Mouse (Mus musculus) frontal cortex, postnatal 10 days (tissue): ENCODE data around the gene Eif4a1.
"Not testable (repeated sequence)": the region's sequence is repeated elsewhere in the genome, so short reads cannot be mapped to it uniquely, and the experiment has no call there.

Experiments
- DNase-seq, 2 experiments: peaks; one replicate each; pipeline ENCODE4 v3.0.0; 2022; ENCODE audit warnings: low spot score in 2 of 2, mixed read lengths in 1 of 2

The Eif4a1 gene

DNA sequence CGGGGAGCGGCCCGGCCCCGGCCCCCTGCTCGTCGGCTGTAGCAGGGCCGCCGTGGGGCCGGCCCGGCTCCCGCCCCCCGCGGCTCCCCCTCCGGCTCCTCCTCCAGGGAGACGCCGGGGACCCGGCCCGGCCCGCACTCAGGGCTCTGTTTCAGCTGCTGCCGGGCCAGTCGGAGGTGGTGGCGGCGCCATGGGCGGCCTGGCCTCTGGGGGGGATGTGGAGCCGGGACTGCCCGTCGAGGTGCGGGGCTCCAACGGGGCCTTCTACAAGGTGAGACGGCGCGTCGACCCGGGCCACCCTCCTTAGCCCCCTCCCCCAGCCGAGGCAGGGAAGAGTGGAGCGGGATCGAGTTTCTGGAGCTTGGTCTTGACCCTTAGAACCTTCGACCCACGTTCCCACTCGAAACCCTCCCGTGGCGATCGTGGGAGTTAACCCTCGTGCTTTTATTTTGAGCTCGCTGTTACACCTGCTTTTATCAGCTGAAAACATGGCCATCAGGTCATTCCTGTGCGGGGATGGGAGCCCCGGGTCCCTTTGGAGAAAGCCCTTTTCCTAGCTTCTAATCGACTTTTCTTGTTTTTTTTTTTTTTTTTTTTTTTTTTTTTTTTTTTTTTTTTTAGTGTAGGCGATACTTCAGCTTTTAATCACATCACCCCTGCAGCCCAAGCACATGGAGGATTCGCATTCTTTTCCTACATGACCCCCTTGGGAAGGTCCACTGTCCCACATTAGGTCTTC is 38.9 kb downstream of the Eif4a1 start:
- peak in 1 of 2 experiments; percentile 57 for DNase-seq

DNA sequence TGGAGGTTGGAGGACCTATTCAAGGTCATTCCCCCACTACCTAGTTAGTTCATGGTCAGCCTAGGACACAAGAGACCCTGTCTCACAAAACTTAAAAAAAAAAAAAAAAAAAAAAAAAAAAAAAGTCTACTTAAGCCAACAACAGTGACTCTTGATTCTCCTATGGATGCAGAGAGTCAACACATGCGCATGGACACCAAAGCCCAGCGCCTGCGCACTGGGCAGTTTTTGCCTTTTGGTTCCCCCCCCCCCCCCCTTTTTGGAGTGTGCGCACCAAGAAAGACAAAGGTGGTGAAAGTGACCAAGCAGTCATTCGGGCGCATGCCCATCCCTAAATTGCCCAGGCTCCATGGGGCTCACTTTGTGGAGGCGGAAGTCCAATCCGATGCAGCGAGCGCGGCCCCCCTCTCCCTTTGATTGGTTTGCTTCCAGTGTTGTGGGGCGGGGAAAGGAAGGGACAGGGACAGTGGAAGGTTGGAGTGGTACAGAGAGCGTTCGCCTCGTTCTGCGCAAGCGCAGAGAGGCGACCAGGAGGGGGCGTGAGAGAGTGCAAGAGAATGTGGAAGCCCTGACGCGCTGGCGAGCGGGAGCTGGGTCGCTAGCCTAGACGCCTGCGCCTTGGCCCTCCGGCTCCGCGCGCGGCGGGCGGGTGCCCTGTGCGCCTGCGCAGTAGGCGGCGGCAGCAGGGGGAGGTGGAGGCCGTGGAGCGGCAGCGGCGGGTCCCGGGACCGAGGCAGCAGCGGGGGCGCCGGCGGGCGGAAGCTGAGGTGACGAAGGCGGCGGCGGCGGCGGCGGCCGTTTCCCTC is 39.7 kb downstream of the Eif4a1 start, which contains the start of gene Fxr2:
Gene Fxr2, plus strand, starts transcription at position 707 of the 806 bp plus-strand sequence.
- peak; percentile 100 for DNase-seq

DNA sequence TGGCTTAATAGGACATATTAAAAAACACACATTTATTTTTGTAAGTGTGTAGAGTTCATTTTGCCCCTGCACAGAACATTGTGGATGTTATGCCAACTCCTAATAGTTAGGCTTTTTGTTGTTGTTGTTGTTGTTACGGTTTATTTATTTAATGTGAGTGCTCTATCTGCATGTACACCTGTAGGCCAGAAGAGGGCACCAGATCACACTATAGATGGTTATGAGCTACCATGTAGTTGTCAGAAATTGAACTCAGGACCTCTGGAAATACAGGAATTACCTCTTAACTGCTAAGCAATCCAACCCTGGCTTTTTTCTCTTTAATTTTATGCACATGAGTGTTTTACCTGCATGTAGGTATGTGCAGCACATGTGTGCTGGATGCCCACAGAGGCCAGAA is 42.4 kb downstream of the Eif4a1 start:
- DNase-seq, result no peak

DNA sequence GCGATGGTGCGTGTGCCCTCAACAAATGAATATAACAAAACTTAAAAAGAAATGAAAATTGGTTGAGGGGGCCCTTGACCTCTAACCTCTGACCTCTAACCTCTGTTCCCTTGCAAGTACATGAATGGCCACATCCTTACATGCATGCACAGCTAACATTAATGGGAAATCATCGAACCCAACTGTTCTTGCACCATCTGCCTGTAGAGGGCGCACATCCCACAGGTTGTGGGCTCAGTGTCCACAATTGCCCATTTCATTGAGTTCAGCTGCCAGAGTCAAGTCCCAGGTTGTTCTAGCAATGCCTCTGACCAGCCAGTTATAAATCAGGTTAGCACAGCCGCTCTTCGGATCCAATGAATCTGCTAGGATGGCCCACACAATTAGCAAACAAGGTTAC is 43.9 kb downstream of the Eif4a1 start:
- DNase-seq, result peak in 1 of 2 experiments; percentile 62

DNA sequence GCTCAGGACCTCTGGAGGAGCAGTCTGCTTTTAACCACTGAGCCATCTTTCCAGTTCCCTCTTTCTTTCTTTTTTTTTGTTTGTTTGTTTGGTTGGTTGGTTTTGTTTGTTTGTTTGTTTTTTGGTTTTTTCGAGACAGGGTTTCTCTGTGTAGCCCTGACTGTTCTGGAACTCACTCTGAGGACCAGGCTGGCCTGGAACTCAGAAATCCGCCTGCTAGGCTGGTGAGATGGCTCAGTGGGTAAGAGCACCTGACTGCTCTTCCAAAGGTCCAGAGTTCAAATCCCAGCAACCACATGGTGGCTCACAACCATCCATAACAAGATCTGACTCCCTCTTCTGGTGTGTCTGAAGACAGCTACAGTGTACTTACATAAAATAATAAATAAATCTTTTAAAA is 47.9 kb downstream of the Eif4a1 start:
- DNase-seq, result not testable (repeated sequence)

DNA sequence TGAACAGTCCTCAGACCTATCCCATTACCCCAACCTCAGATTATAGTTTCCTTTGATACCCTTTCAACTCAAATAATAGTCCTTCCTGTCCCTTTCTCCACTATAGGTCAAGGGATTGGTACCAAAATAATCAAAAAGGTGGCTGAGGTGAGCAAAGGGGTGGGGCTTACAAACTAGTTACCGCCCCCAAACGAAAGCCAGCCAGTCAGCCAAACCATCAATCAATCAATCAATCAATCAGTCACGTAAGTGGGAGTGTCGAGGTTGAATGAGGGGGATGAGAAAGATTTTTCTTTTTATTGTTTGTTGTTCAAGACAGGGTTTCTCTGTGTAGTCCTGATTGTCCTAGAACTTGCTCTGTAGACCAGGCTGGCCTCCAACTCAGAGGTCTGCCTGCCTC is 49.2 kb downstream of the Eif4a1 start:
- DNase-seq, result no peak

DNA sequence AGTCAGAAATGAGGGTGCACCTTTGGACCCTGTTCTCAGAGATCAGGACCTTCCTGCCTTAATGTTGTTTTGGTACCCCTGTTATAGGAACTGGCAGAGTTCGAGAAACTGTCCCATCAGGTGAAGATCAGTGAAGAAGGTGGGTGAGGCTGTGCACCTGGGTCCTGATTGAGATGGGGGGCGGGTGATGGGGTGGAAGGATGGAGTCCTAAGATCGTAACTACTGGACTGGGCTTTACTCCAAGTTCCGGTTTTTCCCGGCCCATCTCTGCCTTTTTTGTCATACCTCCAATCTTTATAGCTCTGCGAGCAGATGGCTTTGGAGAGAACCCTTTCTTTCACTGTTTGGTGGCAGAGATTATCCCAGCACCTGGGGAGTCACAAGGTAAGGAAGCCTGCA is 49.8 kb downstream of the Eif4a1 start:
- no peak for DNase-seq

DNA sequence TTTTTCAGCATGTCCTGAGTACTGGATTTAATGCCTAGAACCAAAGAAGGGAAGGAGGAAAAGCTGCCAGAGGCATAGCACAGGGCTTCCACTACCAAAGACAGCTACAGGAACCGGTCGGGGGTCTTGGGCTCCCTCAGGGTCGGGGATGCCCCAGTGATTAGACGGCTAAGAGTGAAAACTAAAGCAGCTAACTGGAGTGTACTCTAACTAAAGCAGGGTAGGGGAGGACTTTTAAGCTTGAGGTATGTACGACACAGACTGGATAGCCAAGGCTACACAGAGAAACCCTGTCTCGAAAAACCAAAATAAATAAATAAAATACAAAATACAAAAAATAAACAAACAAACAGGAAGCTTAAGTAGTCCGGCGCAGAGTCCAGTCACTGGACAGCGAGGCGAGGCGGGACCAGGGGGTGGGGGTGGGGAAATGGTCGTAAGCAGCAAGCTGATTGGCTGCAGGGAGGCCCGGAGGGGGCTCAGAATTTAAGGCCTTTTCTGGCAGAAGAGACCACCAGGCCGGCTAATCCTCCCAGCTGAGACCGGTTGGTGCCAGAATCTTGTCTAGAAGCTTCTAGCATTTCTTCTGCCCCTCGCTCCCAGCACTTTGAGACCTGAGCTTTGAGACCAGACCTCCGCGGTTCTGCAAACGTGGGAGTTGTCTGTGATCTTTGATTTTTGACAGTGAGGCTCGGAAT is 50.5 kb downstream of the Eif4a1 start, which contains the start of gene Sat2:
Gene Sat2, plus strand, starts transcription at position 454 of the 698 bp plus-strand sequence.
- peak in 1 of 2 experiments; percentile 52 for DNase-seq

DNA sequence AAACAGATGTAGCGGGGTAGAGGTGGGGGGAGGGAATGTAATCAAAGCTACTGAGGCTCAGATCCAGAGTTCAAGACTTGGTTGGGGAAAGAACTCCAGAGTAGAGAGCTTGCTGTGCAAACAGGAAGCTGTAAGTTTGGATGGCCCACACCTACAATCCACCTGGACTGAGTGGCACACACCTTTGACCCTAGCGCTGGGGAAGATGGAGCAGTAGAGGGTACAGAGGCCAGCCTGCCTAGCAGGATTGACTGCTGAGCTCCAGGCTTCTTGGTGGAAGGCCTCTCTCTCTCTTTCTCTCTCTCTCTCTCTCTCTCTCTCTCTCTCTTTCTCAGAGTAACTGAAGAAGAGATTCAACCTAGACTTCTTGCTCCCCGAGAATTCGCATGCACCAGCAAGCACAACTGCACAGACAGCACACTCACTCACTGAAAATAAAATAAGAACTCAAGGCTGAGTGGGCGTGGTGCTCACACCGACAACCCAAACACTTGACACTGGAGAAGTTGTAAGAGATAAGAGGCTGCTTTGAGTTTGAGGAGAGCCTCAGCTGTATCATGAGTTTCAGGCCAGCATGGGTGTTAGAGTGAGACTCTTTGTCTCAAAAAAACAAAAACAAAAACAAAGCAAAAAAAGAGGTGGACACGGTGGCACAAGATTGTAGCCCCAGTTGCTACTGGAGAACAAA is 51.7 kb downstream of the Eif4a1 start:
- no peak for DNase-seq

DNA sequence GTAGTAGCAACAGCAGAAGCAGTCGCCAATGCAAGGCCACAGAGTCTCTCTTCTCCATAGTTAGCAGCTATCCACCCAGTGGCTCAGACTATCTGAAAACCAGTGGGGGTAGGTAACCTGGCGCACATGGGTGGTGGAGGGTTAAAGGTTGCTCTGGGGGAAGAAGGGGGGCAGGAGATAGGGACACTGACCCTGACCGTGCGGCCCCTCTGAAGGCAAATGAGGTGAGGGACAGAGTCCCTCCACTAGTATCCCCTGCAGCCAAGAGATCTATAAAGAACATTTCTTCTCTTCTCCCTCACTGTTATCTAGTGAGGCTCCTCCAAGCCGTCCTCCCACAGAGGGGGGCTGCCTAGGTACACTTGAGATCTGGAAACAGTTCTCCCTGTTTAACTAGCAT is 54.4 kb downstream of the Eif4a1 start, which contains the start of gene Shbg:
Gene Shbg, minus strand, starts transcription at position 101 of the 400 bp plus-strand sequence.
- no peak for DNase-seq
